Mouse (Mus musculus) forebrain, postnatal 0 days (tissue): ENCODE results near the gene Fam234b. TPM values are rescaled to one million over a fixed set of nuclear protein-coding genes. Genes with fewer than 3 reads are reported as not detected.
A peak's percentile ranks its signal among the peaks of the same experiment; 100 is the strongest.

Experiments used
- ATAC-seq: fragments of 200-750 bp; cut with Nextera tagmentation; 2 replicates; pipeline ENCODE4 v1.8.0; 2017; ENCODE audit warnings: mild to moderate bottlenecking, moderate library complexity
- DNase-seq: peaks from one replicate; pipeline ENCODE4 v3.0.0-alpha.2; 2015
- H3K27ac ChIP-seq: fragments of 300-500 bp; sonication (generic); 2 replicates; pipeline ENCODE4 v1.5.1; 2014; ENCODE audit warnings: low read depth, mild to moderate bottlenecking, antibody characterized with exemption, low read length, moderate library complexity, mixed read lengths
- H3K27me3 ChIP-seq: fragments of 300-500 bp; sonication (generic); 2 replicates; pipeline ENCODE4 v1.6.1; 2014; ENCODE audit warnings: mild to moderate bottlenecking, low read length, mixed read lengths; ENCODE audit not compliant: insufficient read depth
- H3K36me3 ChIP-seq: fragments of 300-500 bp; sonication (generic); 2 replicates; pipeline ENCODE4 v1.6.1; 2014; ENCODE audit warnings: mild to moderate bottlenecking, moderate library complexity; ENCODE audit not compliant: insufficient read depth
- H3K4me1 ChIP-seq: fragments of 300-500 bp; sonication (generic); 2 replicates; pipeline ENCODE4 v1.6.1; 2014; ENCODE audit warnings: antibody characterized with exemption; ENCODE audit not compliant: insufficient read depth
- H3K4me2 ChIP-seq: fragments of 300-500 bp; sonication (generic); 2 replicates; pipeline ENCODE4 v1.6.1; 2014; ENCODE audit warnings: low read depth, mild to moderate bottlenecking, moderate library complexity
- H3K4me3 ChIP-seq: fragments of 300-500 bp; sonication (generic); 2 replicates; pipeline ENCODE4 v1.5.1; 2014; ENCODE audit warnings: low read depth, low read length, mixed read lengths
- H3K9ac ChIP-seq: fragments of 300-500 bp; sonication (generic); 2 replicates; pipeline ENCODE4 v1.6.1; 2014; ENCODE audit warnings: mild to moderate bottlenecking
- H3K9me3 ChIP-seq: fragments of 300-500 bp; sonication (generic); 2 replicates; pipeline ENCODE4 v1.6.1; 2016; ENCODE audit warnings: low read length
- CTCF ChIP-seq: sonication (generic); IDR thresholded peaks from 2 replicates; pipeline ENCODE4 v1.5.1; 2016; ENCODE audit warnings: antibody characterized with exemption, control low read depth, low read depth
- WGBS: fragments of 180-500 bp; shearing (Covaris S2); extraction: QIAGEN DNeasy Blood & Tissue Kit; methylation state at CpG from one replicate; pipeline ENCODE4 v1.1.7; 2014; 5-methylcytosine and 5-hydroxymethylcytosine counted together
- polyA plus RNA-seq: library from polyadenylated mRNA; unstranded; fragments of >200 nt; fragmentation: Nextera tagmentation; extraction: Ambion mirVana; gene quantifications from 2 replicates; pipeline ENCODE4 v1.2.1, GENCODE M21; 2015
- total RNA-seq: library from RNA; depleted of rRNA; stranded (reverse); fragments of >200 nt; gene quantifications from 2 replicates; pipeline ENCODE4 v1.2.3, GENCODE M21; 2014

Fam234b gene
- total and polyA plus RNA-seq, 2 experiments from 2014 or later: 81.3 to 118 TPM

GRCm38 (mm10) chr6:135191906-135192305, 5.9 kb upstream of the Fam234b start:
- ATAC-seq: no peak
- H3K4me1 ChIP-seq: no peaks in the 10 kb centered on the region
- H3K9me3 ChIP-seq: no peaks in the 10 kb centered on the region
- H3K27me3 ChIP-seq: no peaks in the 10 kb centered on the region
- H3K27ac ChIP-seq: no peak overlapping the region
- H3K9ac ChIP-seq: no peak overlapping the region
- no peak overlapping the region for H3K4me3 ChIP-seq
- no peak for TF ChIP-seq CTCF
- no peaks in the 10 kb centered on the region for H3K36me3 ChIP-seq
- no peak overlapping the region for H3K4me2 ChIP-seq
- WGBS: 83% methylated on average over 1 of the region's 1 CpGs
- DNase-seq: no peak

DNA sequence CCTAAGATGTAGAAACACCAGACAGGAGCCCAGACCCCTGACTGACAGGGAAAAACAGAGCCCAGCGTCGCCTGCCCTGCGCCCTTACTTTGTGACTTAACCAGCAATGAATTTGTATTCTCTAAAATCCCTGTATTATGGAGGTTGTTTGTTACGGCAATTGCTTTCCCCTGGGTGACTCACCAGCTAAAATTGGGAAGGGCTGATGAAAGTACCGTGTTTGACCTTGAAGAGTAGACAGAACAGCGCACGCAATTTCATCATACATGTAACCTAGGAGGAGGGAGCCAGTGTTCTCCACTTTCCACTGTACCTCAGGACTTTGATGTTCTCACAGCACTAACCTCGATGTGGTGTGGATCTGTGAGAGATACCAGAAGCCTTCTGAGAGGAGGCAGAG, 4.8 kb upstream of the Fam234b start:
- Histone ChIP-seq H3K4me1 (no peaks in the 10 kb centered on the region), H3K27me3 (no peaks in the 10 kb centered on the region), H3K36me3 (no peaks in the 10 kb centered on the region), H3K27ac (no peak overlapping the region), H3K9ac (no peak overlapping the region), H3K9me3 (no peaks in the 10 kb centered on the region), H3K4me2 (no peak overlapping the region), H3K4me3 (no peak overlapping the region)
- no peak for DNase-seq
- WGBS: 78% methylated on average over 8 of the region's 8 CpGs
- TF ChIP-seq CTCF: no peak
- no peak for ATAC-seq

- Histone ChIP-seq H3K4me3 (no peak overlapping the region), H3K27me3 (no peaks in the 10 kb centered on the region), H3K9ac (no peak overlapping the region), H3K9me3 (no peaks in the 10 kb centered on the region), H3K36me3 (no peaks in the 10 kb centered on the region), H3K4me1 (0 out of 2 replicates have a peak, but pooled peaks cover under 1% of the 10 kb centered on the region), H3K27ac (no peak overlapping the region), H3K4me2 (no peak overlapping the region)
- TF ChIP-seq CTCF: no peak
- ATAC-seq (no peak), DNase-seq (no peak)
- WGBS: 40% methylated on average over 4 of the region's 4 CpGs
Observed at GRCm38 (mm10) chr6:135193733-135194132, 4.0 kb upstream of the Fam234b start.

GRCm38 (mm10) chr6:135194907-135195306, 2.9 kb upstream of the Fam234b start:
- H3K4me3 ChIP-seq: no peak overlapping the region
- peaks cover 13% of the 10 kb centered on the region for H3K4me1 ChIP-seq
- DNase-seq (no peak), ATAC-seq (no peak)
- H3K36me3 ChIP-seq: no peaks in the 10 kb centered on the region
- no peaks in the 10 kb centered on the region for H3K27me3 ChIP-seq
- H3K9ac ChIP-seq: no peak overlapping the region
- no peak overlapping the region for H3K4me2 ChIP-seq
- TF ChIP-seq CTCF: no peak
- H3K9me3 ChIP-seq: no peaks in the 10 kb centered on the region
- no peak overlapping the region for H3K27ac ChIP-seq
- 72% methylated on average over 4 of the region's 4 CpGs for WGBS

DNA sequence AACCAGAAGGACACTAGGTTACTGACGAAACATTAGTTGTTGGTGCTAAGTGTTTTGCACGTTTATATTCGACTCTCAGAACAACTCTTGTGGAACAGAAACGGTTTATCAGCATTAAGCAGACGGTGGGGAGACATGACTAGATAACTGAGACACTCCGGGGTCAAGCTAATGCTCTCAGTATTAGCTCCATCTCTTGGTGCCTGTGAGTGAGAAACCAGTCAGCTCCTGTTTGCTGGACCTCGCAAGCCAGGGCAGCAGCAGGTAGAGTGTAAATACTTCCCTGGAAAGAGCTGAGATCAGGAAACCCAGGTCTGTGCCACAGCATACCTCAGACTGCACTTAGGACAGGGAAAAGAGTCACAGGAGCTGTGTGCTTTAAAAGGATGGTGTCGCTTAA, 1.1 kb upstream of the Fam234b start:
- peaks cover 13% of the 10 kb centered on the region for H3K4me1 ChIP-seq
- WGBS: 85% methylated on average over 8 of the region's 8 CpGs
- ATAC-seq: no peak

GRCm38 (mm10) chr6:135197446-135197845, 331 bp upstream of the Fam234b start:
- peak overlapping the region; percentile 90 for H3K4me2 ChIP-seq
- H3K27ac ChIP-seq: no peak overlapping the region

More for the DNA sequence above, 1.1 kb upstream of the Fam234b start:
- Histone ChIP-seq H3K27me3 (no peaks in the 10 kb centered on the region), H3K36me3 (no peaks in the 10 kb centered on the region), H3K4me3 (no peak overlapping the region), H3K9me3 (no peaks in the 10 kb centered on the region), H3K4me2 (no peak overlapping the region), H3K9ac (no peak overlapping the region), H3K27ac (no peak overlapping the region)
- TF ChIP-seq CTCF: no peak
- DNase-seq: no peak

GRCm38 (mm10) chr6:135198726-135199125, 949 bp downstream of the Fam234b start:
- DNase-seq: no peak
- Histone ChIP-seq H3K27me3 (no peaks in the 10 kb centered on the region), H3K27ac (no peak overlapping the region), H3K9ac (peak overlapping the region; percentile 83), H3K36me3 (no peaks in the 10 kb centered on the region), H3K9me3 (no peaks in the 10 kb centered on the region), H3K4me3 (peak overlapping the region; percentile 92), H3K4me1 (peaks cover 13% of the 10 kb centered on the region), H3K4me2 (peak overlapping the region; percentile 90)
- ATAC-seq: no peak; the same call in 1 of the 2 replicates
- 22% methylated on average over 6 of the region's 6 CpGs for WGBS
- TF ChIP-seq CTCF: no peak

More at GRCm38 (mm10) chr6:135197446-135197845, 331 bp upstream of the Fam234b start:
- H3K36me3 ChIP-seq: no peaks in the 10 kb centered on the region
- no peak for TF ChIP-seq CTCF
- H3K4me1 ChIP-seq: peaks cover 13% of the 10 kb centered on the region
- no peak; the same call in 1 of the 2 replicates for ATAC-seq
- H3K27me3 ChIP-seq: no peaks in the 10 kb centered on the region
- H3K4me3 ChIP-seq: peak overlapping the region; percentile 92
- H3K9ac ChIP-seq: peak overlapping the region; percentile 83
- H3K9me3 ChIP-seq: no peaks in the 10 kb centered on the region
- no peak for DNase-seq
- 17% methylated on average over 7 of the region's 7 CpGs for WGBS
